Mouse (Mus musculus) layer of hippocampus, adult 8-10 months (tissue): ENCODE data around the gene Ctrc. TPM values are rescaled to one million over a fixed set of nuclear protein-coding genes. Genes with fewer than 3 reads are reported as not detected.

Experiments
- DNase-seq, 2 experiments: peaks; one replicate each; pipeline ENCODE4 v3.0.0; 2022; ENCODE audit warnings: low spot score in 2 of 2
- total RNA-seq, 4 experiments: library from RNA; stranded (reverse); gene quantifications; 2 replicates each; pipeline ENCODE4 v1.2.4; 2022

The Ctrc gene
- total RNA-seq, 4 experiments from 2014 or later = not detected

DNA sequence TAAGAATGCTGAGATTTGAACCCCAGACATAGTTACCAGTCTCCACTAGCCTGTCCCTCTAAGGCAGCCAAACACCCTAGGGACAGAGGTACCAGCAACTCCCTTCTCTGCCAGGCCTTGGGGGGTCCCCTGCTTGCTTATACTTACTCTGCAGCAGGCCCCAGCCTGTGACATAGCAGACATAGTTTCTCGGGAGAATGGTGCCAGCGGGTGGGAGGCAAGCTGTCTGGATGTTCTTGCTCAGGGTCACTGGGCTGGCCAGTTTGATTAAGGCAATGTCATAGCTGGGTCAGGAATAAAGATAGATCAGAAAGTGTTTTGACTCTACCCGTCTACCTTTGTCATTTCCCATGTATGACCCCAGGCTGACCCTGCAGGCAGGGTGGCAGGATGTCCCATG is 25.0 kb downstream of the Ctrc start:
- DNase-seq = no peak

DNA sequence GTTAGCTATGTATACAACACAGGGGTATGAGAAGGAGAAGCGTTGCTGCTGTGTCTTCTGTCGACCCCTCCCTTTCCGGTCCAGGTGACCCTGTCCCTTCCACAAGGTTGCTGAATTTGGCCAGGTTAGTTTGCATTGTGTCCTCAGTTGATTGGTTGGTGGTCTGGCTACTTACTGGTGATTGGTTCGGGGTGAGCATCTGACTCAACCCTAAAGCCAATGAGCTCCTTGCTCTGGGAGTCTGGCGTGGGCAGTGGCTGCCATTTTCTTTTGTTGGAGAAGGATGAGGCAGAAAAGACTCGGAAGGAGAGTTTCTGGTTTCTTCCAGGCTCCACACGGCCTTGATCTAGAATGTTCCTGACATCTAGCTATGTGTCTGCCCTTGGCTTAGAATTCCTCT is 26.8 kb downstream of the Ctrc start:
- no peak for DNase-seq

DNA sequence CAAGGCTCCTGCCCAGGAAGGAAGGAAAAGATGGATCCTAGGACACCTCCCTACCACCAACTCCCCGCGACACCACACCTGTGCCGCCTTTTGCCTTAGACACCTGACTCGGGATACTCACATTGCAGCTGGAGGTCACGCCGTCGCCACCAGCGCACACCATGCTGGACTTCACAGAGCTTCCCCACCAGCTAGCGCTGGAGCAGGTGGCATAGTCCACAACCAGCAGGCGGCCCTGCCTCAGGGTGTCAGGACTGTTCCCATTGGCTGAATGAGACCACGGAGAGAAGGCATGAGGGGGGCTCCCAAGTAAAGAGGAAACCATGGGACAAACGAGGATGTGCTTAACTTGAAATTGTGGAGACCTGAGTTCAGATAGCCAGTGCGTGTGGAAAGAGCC is 27.3 kb downstream of the Ctrc start:
- DNase-seq = no peak

DNA sequence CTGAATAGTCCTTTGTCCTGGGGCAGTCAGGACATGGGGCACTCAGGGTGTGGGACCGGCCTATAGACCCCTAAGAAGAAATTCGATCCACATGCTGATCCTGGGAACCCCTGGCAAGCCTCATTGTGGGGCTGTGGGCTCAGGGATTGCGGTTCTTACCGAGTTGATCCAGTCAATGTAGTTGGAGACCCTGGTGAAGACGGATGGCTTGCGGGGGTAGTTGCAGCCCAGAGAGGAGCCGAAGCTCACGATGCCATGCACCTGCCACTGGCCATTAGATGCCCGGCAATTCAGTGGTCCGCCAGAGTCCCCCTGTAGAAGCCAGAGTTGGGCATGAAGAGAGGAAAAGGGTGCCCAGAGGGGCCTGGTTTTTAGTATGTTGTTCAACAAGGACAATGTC is 28.5 kb downstream of the Ctrc start:
- DNase-seq = no peak

DNA sequence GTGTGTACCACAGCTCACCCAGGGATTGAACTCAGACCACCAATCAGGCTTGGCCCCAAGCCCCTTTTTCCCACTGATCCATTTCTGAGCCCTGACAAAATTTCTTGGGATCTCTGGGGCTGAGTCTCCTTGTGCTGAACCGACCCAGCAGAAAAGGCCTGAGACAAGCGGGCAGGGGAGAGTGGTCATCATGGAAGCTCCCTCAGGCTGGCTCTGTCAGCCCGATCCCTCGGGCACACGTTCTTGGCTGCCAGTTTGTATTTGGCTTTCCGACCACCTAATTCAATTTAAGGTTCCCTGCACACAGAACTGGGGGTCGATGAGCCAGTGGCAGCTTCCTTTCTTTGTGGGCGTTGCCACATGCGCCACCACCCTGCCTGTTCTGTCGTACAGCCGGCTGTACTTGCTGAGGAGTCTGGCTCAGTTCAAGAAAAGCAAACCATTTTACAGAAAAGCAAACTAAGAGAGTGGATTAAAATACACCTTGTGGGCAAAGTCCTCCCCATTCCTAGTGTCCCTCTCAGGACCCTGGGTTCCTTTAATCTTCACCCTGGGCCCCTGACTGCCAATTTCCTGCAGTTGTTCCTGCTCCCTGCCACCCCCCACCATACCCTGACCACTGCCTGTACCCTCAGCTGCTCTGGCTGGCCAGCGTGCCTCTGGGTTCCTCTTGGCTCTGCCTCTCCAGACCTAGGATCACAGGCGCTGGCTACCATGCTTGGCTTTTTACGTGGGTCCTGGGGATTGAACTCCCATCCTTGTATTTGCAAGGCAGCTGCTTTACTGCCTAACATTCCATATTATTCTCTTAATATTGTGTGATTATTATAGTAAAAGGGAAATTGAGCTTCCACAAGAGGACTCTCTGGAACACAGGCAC is 29.1 kb downstream of the Ctrc start:
- DNase-seq = peak in 1 of 2 experiments; percentile 56

DNA sequence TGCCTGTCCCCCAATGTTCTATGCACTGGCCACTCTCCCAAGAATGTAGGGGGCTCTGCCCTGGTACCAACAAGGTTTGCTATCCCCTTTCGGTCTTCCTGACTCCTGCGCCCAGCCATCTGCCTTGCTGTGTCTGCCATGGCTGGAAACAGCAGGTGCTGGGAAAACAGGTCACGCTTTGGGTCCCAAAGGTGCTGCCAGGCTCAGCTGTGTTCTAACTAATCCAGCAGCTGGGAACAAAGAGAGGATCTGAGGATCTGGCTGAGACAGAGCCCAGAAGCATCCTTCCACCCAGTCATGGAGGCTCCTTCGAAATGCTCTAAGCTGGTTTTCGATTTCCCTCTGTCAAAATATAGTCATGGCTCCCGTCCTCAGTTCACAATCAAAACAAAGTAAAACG is 29.9 kb downstream of the Ctrc start:
- no peak for DNase-seq

DNA sequence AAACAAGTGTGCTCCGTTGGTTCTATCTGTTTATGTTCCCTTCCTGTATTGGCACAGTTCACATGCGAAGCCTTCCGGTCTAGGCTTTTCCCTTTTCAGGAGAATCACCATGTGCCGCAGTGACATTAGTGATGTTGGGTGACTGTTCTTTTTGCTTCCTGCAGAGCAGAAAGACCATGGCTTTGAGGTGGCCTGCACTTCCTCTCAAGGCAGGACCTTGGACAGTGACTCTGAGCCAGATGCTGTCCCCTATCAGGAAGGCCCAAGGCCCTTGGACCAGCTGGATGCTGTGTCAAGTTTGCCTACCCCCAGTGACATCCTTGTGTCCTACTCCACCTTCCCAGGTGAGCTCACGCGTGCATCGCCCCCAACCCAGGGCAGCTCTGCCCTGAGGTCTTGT is 34.8 kb downstream of the Ctrc start:
- no peak for DNase-seq

DNA sequence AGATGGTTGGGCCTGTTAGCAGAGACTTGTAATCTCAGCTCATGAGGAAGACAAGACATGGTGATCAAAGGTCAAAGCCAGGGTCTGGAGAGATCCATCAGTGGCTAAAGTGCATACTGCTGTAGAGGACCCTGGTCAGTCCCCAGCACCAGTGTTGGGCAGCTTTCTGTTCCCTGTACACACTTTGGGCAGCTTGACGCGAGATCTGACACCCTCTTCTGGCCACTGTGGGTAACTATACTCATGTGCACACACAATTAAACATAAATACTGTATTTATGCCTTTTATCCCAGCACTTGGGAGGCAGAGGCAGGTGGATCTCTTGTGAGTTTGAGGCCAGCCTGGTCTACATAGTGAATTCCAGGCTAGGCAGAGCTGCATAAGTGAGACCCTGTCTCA is 35.2 kb downstream of the Ctrc start:
- DNase-seq = no peak

DNA sequence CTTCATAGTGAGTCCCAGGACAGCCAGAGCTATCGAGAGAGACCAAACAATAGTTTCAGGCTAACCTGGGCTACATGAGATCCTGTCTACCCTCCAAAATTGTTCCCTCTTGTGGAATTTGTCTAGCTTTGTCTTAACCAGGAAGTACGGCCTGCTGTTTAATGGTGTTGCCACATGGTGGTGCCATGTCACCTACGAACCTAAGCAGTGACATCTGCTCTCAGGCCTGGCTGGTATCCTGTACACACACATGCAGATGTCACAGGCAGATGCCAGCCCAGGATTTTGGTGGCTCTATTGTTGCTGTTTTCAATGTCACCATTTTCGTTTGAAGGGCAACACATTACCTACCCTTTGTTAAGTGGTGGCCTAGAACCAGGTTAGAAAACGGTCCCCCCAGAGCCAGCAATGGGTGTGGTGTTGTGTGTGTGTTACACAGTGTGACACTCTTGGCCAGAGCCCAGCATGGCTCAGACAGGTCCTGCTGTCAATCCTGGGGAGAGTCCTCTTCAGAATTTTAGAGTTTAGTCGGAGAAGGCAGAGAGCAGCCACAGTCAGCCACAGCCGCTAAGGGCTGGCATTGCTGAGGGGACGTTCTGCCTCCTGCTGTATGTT is 36.2 kb downstream of the Ctrc start:
- DNase-seq = no peak

DNA sequence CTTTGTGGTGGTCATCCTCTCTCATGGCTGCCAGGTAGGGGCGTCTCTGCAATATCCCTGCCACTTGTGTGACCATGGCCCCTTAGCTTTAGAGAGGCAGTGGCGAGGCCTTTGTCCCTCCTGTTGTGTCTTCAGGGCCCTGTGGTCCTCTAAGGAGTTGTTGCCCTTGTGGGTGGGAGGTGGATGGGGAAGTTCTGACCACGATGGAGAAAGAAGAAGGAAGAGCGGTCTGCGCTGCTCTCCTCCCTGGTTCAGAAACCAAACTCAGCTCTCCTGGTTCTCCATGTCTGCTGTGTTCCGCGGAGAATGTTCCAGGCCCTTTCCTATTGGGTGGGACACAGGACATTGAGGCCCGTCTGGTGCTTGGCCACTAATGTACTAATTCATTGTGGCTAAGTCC is 40.3 kb downstream of the Ctrc start:
- DNase-seq = no peak

DNA sequence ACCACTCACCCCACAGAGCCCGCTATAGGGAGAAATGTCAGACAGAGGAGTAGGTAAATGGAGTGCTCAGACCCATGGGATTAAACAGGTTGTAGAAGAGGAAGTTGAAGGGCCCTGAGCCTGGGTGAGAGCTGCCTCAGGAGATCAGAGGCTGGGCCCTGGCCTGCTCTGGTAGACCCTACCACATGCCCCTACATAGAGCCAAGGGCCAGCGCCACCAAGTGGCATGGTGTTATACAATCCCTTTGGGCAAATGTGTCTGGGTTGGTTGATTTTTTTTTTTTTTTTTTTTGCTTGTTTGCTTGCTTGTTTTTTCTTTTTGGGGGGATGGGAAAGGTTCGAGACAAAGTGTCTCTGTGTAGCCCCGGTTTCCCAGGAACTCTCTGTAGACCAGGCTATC is 42.1 kb downstream of the Ctrc start:
- DNase-seq = no peak

DNA sequence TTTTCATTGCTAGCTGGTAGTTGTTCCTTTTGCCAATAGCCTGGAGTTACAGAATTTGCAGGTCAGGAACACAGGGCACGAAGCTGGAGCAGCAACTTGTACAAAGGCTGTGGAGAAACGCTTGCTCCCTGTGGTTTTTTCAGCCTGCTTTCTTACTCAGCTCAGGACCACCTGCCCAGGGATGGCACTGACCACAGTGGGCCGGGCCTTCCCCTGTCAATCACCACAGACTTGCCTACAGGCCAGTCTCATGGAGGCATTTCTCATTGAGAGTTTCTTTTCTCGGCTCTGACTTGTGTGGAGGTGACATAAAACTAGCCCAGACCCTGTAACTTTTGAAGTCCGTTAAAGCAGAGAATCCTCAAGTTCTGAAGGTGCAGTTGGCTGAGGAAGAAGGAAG is 48.6 kb downstream of the Ctrc start:
- no peak for DNase-seq

DNA sequence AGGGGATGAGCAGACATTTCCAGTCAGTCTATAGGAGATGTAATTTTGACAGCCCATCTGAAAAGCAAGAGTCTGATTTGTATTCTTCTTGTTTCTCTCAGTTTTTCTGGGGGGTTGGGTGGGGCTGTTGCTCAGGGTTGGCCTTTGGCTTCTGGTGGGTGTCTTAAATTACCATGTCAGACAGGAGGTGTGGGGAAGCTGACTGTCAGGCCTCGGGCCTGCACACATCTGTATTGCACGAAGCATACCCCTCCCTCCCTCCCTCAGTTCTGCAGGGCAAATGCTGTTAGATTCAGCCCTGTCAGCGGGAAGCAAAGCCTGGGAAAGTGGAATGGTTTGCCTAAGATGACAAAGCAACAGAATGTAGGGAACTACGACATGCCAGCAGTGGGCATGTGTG is 49.2 kb downstream of the Ctrc start:
- DNase-seq = no peak

DNA sequence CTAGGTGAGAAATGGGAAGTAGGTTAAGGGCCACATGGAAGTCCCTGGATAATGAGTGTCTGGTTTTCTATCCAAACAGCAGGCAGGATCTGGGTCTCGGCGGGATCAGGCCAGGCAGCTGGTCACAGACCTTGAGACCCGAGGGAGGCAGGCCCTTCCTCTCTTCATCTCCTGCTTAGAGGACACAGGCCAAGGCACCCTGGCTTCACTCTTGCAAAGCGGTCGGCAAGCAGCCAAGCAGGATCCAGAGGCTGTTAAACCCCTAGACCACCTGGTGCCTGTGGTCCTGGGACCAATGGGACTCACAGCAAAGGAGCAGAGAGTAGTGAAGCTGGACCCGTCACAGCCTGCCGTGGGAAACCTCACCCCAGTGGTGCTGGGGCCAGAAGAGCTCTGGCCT is 49.8 kb downstream of the Ctrc start:
- DNase-seq = no peak

DNA sequence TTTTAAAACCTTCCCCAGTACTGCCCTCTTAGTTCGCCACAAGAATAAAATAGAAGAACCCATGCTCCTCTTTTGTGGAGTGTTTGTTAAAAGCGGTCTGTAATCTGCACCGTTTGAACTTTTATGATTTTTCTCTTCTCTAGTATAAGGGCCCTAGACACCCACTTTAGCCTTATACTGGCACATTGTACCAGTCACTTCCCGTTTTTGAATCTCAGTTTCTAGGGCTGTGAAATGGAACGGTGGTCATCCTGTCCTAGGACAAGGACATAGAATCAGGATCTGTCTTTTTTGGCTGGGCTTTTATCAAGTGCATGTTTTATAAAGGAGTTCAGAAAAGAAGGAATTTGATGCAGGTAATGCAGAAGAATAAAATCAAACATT is 52.0 kb downstream of the Ctrc start:
- no peak for DNase-seq

DNA sequence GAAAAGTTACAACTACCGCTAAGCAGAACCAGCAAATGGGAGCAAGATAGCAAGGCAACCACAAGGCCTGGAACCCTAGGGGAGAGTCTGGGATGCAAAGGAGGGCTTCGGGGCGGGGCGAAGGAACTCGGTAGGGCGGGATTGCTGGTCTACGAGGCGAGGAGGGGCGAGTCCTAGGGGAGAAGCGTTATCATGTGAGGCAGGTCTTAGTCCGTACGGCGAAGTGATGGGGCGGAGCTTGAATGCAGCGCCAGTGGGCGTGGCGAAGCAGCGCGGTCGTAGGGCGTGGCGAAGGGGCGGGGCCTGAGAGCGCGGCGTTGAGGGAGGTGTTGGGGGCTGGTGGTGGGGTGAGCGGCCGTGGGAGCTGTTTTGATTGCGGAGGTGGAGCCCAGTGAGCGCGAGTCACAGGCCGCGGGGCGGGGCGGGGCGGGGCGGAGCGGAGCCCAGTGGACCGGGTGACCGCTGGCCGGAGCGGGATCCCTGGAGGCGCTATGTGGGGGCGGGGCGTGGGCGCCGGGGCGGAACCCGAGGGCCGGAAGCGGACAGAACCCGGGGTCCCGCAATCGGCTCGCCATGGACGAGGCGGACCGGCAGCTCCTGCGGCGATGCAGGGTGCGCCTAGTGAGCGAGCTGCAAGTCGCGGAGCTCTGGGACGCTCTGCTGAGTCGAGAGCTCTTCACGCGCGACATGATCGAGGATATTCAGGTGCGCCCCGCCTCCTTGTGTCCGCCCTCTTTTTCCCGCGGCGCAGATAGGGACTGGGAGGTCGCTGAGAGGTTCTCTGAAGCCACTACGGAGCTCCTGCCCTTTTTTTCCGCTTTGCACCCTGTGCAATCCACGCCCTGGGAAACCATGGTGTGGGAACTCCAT is 52.6 kb downstream of the Ctrc start, which contains the start of gene Casp9:
Gene Casp9 (plus strand): TSS at position 331 of the 870 bp plus-strand sequence.
- peak; percentile 94 to 95 for DNase-seq

DNA sequence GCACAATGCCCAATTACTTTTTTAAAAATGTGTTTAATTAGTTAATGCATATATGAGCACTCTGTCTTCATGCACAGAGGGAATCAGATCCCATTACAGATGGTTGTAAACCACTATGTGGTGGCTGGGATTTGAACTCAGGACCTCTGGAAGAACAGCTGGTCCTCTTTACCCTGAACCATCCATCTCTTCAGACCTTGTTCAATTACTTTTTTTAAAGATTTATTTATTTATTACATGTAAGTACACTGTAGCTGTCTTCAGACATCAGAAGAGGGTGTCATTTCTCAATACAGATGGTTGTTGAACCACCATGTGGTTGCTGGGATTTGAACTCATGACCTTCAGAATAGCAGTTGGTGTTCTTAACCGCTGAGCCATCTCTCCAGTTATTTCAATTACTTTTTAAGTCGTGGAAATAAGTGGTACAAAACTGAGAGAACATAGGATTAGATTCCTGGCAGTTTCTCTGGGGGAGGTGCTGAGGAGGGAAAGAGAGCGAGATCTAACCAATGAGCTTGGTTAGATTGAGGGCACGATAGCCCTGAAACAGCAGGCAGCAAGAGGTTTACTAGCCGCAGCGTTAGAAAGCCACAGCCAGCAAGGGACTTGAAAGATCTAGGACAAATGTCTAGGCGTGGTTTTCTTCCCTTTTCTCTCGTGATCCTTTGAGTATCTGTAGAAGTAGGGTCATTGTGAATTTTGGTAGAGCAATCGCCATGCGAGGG is 53.4 kb downstream of the Ctrc start:
- no peak for DNase-seq

DNA sequence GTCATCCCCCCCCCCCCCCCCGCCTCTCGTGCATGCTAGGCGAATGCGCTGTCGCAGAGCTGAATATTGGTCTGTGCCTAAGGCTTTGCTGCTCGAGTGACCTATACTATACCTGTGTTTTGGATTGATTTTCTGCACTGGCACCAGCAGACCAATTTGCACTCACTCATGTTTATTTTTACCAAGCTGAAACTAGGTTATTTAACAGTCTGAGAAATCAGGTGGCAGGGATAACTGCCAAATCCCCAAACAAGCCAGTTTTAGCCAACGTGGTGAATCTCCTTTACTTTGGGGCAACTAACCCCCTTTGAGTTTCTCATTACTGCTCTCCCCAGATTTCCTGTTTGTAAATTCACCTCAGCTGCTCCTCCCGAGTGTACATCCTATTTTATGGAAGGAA is 54.2 kb downstream of the Ctrc start:
- no peak for DNase-seq

DNA sequence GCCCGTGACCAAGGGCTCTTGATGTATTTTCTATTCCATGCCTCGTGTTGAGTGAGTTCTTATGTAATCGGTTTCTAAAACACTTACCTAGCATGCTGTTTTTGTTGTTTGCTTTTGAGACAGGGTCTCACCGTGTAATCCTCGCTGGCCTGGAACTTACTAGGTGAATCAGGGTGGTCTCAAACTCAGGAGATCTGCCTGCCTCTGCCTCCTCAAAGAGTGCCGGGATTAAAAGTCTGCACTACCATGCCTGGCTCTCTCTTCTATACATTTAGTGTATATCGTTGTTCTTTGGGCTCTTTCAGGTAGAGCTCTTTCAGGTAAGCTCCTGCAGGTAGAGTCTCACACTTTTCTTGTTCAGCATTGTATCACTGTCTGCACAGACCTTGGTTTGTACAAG is 54.7 kb downstream of the Ctrc start:
- no peak for DNase-seq

DNA sequence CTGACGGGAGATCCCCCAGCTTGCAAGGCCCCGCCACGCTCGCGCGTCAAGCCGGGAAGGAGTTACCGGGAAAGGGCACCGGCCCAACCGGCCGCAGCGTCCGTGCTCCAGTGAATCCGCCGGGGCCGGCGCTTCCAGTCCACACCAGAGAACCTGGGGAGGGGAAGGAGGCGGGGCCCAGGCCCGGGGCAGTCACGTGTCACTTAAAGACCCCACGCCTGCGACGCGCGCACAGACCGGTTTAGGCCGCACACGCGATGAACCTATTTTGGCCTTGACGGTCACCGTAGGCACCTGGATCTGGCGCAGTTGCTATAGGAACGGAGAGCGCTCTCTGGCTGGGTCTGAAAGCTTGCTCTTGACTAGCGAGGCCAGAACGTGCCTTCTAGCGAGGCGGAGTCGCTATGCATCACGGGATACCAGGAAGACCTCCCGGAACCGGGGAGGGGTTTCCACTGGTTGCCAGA is 55.6 kb downstream of the Ctrc start, which contains the start of gene Dnajc16:
Gene Dnajc16 (minus strand): TSS at position 408 of the 467 bp plus-strand sequence.
- DNase-seq = peak; percentile 98 to 99

DNA sequence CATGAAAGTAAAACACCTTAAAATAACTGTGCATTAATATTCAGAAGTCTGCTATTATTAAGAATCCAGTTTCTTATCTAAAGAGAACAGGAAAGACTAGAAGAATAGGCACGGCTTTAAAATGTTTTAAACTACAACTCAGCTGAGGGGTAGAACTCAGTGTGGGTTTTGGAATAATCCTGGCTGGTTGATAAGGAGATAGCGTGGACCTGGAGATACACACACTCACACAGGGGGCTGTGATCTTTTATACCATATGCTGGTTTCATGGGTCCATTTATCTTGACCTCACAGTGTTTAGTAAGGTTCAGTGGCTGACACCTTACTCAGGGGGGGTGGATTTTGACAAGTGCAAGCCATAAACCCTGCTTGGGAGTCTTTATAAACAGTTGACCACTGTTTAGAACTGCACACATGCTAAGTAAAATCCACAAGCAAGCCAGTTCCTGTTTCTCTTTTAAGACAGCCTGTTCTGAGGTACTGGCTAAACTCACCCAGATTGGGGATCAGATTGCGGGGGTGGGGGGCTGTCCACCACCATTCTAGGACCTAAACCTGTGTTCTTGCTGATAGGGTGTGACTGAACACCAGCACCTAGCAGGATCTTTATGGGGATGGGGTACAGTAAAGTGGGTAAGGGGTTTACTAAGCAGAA is 56.5 kb downstream of the Ctrc start:
- DNase-seq = no peak
